Mouse (Mus musculus) limb, embryonic 13.5 days (tissue): ENCODE data around the gene Pot1a. TPM values are rescaled to one million over a fixed set of nuclear protein-coding genes. Genes with fewer than 3 reads are reported as not detected.
A peak's percentile ranks its signal among the peaks of the same experiment; 100 is the strongest.

ENCODE experiments used
- ATAC-seq: fragments of 200-750 bp; cut with Nextera tagmentation; 2 replicates; pipeline ENCODE4 v1.8.0; 2017; ENCODE audit warnings: low read depth, moderate number of reproducible peaks, moderate TSS enrichment; ENCODE audit not compliant: low FRiP score
- H3K27ac ChIP-seq: fragments of 300-500 bp; sonication (generic); 2 replicates; pipeline ENCODE4 v1.5.1; 2015; ENCODE audit warnings: inconsistent platforms, mild to moderate bottlenecking, moderate library complexity
- H3K27me3 ChIP-seq: fragments of 300-500 bp; sonication (generic); 2 replicates; pipeline ENCODE4 v1.6.1; 2015; ENCODE audit warnings: mild to moderate bottlenecking, inconsistent platforms
- H3K36me3 ChIP-seq: fragments of 300-500 bp; sonication (generic); 2 replicates; pipeline ENCODE4 v1.6.1; 2015; ENCODE audit warnings: inconsistent platforms, mild to moderate bottlenecking, moderate library complexity
- H3K4me1 ChIP-seq: fragments of 300-500 bp; sonication (generic); 2 replicates; pipeline ENCODE4 v1.6.1; 2015; ENCODE audit warnings: inconsistent platforms
- H3K4me2 ChIP-seq: fragments of 300-500 bp; sonication (generic); replicated peaks from 2 replicates; pipeline ENCODE4 v1.6.1; 2015; ENCODE audit warnings: inconsistent platforms, mild to moderate bottlenecking, moderate library complexity
- H3K4me3 ChIP-seq: fragments of 300-500 bp; sonication (generic); 2 replicates; pipeline ENCODE4 v1.5.1; 2015; ENCODE audit warnings: moderate library complexity, mild to moderate bottlenecking, inconsistent platforms
- H3K9ac ChIP-seq: fragments of 300-500 bp; sonication (generic); 2 replicates; pipeline ENCODE4 v1.6.1; 2015; ENCODE audit warnings: mild to moderate bottlenecking, inconsistent platforms
- H3K9me3 ChIP-seq: fragments of 300-500 bp; sonication (generic); 2 replicates; pipeline ENCODE4 v1.6.1; 2016; ENCODE audit warnings: inconsistent platforms
- WGBS: fragments of 180-500 bp; shearing (Covaris S2); methylation state at CpG from one replicate; pipeline ENCODE4 v1.1.7; 2015; 5-methylcytosine and 5-hydroxymethylcytosine counted together
- polyA plus RNA-seq: library from polyadenylated mRNA; unstranded; fragments of >200 nt; fragmentation: Nextera tagmentation; extraction: Ambion mirVana; gene quantifications from 2 replicates; pipeline ENCODE4 v1.2.1, GENCODE M21; 2015

Pot1a gene
- polyA plus RNA-seq, 1 experiment from 2014 or later: 36.1 TPM

DNA sequence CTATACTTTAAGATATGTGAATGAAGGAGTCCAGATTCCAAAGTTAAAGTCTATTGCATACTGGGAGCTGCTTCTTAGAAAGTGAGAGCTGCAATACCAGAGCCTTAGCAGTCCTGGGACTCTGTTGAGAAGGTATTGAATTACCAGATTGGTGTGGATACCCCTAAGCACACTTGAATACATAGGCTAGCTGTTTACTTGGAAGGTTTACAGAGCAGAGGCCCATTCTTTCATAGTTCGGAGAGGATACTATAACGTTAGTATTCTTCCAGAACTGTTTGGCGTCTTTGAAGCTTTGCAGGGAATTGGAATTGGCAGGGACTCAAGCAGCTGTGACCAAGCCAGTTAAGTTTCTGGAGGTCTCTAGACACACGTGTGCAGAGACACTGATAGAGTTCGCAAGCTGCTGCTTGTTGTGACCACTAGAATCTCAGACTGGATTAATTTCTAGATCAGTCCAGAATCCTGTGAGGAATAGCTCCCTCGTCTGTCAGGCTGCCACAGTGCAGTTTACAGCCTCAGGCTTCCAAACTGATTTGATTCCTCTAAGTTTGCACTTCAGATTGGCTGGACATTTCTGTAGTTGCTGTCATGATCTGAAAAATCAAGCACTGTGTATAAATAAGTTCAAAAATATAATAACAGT lies 99.7 kb downstream of the Pot1a start:
- no peaks in the 10 kb centered on the region for H3K27me3 ChIP-seq
- ATAC-seq: peak; percentile 67; the same call in 1 of the 2 replicates
- no peak overlapping the region for H3K27ac ChIP-seq
- H3K9ac ChIP-seq: no peak overlapping the region
- H3K9me3 ChIP-seq: no peaks in the 10 kb centered on the region
- 35% methylated on average over 6 of the region's 6 CpGs for WGBS
- no peak overlapping the region for H3K4me2 ChIP-seq
- H3K36me3 ChIP-seq: no peaks in the 10 kb centered on the region
- H3K4me1 ChIP-seq: no peaks in the 10 kb centered on the region
- H3K4me3 ChIP-seq: no peak overlapping the region

- WGBS: 46% methylated on average over 2 of the region's 2 CpGs
- H3K27ac ChIP-seq: no peak overlapping the region
- H3K9me3 ChIP-seq: no peaks in the 10 kb centered on the region
- no peaks in the 10 kb centered on the region for H3K27me3 ChIP-seq
- no peak overlapping the region for H3K4me3 ChIP-seq
- no peaks in the 10 kb centered on the region for H3K36me3 ChIP-seq
- ATAC-seq: no peak
- no peaks in the 10 kb centered on the region for H3K4me1 ChIP-seq
- no peak overlapping the region for H3K9ac ChIP-seq
- H3K4me2 ChIP-seq: no peak overlapping the region
Measured at GRCm38 (mm10) chr6:25699956-25700355, 109.1 kb downstream of the Pot1a start.

Other genes starting within 250 kb of the Pot1a start
- gene Gpr37, start 118.5 kb downstream of the Pot1a start, polyA plus RNA-seq: 2.0 and 2.5 TPM in 2 replicates